Mouse (Mus musculus) lung, adult 2 months (tissue): Measurements from ENCODE around the gene Polr3c. TPM values are rescaled to one million over a fixed set of nuclear protein-coding genes. Genes with fewer than 3 reads are reported as not detected.

ENCODE experiments used
- DNase-seq: peaks from one replicate; pipeline ENCODE4 v3.0.0; 2022
- H3K4me1 ChIP-seq: fragments of 200-500 bp; 2 replicates; pipeline ENCODE4 v1.6.1; 2011; ENCODE audit warnings: low read length; ENCODE audit not compliant: control insufficient read depth, insufficient read depth
- H3K4me3 ChIP-seq: fragments of 200-500 bp; replicated peaks from 2 replicates; pipeline ENCODE3; 2011; ENCODE audit warnings: low read depth, mild to moderate bottlenecking, control low read depth, low read length; ENCODE audit errors: extremely low read depth
- CTCF ChIP-seq: fragments of 200-500 bp; IDR thresholded peaks from 2 replicates; pipeline ENCODE4 v1.5.1; 2011; ENCODE audit warnings: mild to moderate bottlenecking, low read length, control low read depth; ENCODE audit not compliant: insufficient read depth
- POLR2A ChIP-seq: fragments of 200-500 bp; IDR thresholded peaks from 2 replicates; pipeline ENCODE4 v1.6.1; 2011; ENCODE audit warnings: low read depth, mild to moderate bottlenecking, control low read depth, low read length, borderline replicate concordance; ENCODE audit errors: extremely low read depth
- WGBS: fragments of 180-500 bp; shearing (Covaris S2); methylation state at CpG from one replicate; pipeline ENCODE4 v1.1.7; 2018; 5-methylcytosine and 5-hydroxymethylcytosine counted together
- polyA plus RNA-seq: library from polyadenylated mRNA; depleted of rRNA; stranded (reverse); fragments of >200 nt; gene quantifications from 2 replicates; pipeline ENCODE4 v1.2.3, GENCODE M21; 2012

The Polr3c gene
- polyA plus RNA-seq, 1 experiment, result 29.8 TPM

GRCm38 (mm10) chr3:96737995-96738394, 10.6 kb upstream of the Polr3c start:
- no peak overlapping the region for H3K4me3 ChIP-seq
- WGBS, result 81% methylated on average over 1 of the region's 1 CpGs
- TF ChIP-seq POLR2A (no peak), CTCF (no peak)
- DNase-seq, result no peak
- H3K4me1 ChIP-seq, result peaks cover 12% of the 10 kb centered on the region

- WGBS, result 30% methylated on average over 1 of the region's 1 CpGs
- Histone ChIP-seq H3K4me1 (peaks cover 12% of the 10 kb centered on the region), H3K4me3 (no peak overlapping the region)
- DNase-seq, result no peak
- TF ChIP-seq CTCF, result no peak
- TF ChIP-seq POLR2A, result no peak
These were observed 9.7 kb upstream of the Polr3c start for GRCm38 (mm10) chr3:96737013-96737740.

- no peak for DNase-seq
These were observed 7.8 kb upstream of the Polr3c start for GRCm38 (mm10) chr3:96735200-96735599.

DNA sequence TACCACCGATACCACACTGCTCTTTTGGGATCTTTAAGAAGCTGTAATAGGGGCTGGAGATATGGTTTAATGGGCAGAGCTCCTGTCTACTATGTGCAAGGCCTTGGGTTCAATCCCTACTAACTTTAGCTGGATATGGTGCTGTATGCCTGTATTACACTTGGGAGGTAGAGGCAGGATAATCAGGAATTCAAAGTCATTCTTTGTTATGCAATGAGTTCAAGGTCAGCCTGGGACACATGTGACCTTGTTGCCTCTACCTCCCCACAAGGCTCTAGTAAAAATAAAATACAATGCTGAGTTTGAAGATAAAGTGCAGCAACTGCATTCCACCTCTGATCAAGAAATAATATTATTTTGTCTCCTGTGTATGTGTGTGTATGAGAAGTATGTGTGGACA, 6.6 kb upstream of the Polr3c start:
- no peak overlapping the region for H3K4me3 ChIP-seq
- 97% methylated on average over 1 of the region's 1 CpGs for WGBS
- DNase-seq, result no peak
- TF ChIP-seq POLR2A (no peak), CTCF (no peak)
- peaks cover 24% of the 10 kb centered on the region for H3K4me1 ChIP-seq

More at GRCm38 (mm10) chr3:96735200-96735599, 7.8 kb upstream of the Polr3c start:
- Histone ChIP-seq H3K4me1 (peaks cover 15% of the 10 kb centered on the region), H3K4me3 (no peak overlapping the region)
- WGBS, result 65% methylated on average over 2 of the region's 2 CpGs
- TF ChIP-seq POLR2A (no peak), CTCF (no peak)

GRCm38 (mm10) chr3:96730785-96731184, 3.4 kb upstream of the Polr3c start:
- H3K4me3 ChIP-seq, result no peak overlapping the region
- DNase-seq, result no peak
- TF ChIP-seq CTCF (no peak), POLR2A (no peak)
- peaks cover 19% of the 10 kb centered on the region for H3K4me1 ChIP-seq
- 65% methylated on average over 5 of the region's 5 CpGs for WGBS

- no peak for TF ChIP-seq POLR2A
- TF ChIP-seq CTCF, result no peak
- WGBS, result 35% methylated on average over 3 of the region's 3 CpGs
- Histone ChIP-seq H3K4me3 (no peak overlapping the region), H3K4me1 (peaks cover 19% of the 10 kb centered on the region)
- DNase-seq, result no peak
These were observed 2.0 kb upstream of the Polr3c start for GRCm38 (mm10) chr3:96729403-96729784.

- Histone ChIP-seq H3K4me1 (peaks cover 19% of the 10 kb centered on the region), H3K4me3 (peak overlapping the region; percentile 28)
- WGBS, result 27% methylated on average over 7 of the region's 7 CpGs
- TF ChIP-seq POLR2A, result no peak
- no peak for TF ChIP-seq CTCF
- no peak for DNase-seq
These were observed 1.4 kb upstream of the Polr3c start for GRCm38 (mm10) chr3:96728634-96729402.

DNA sequence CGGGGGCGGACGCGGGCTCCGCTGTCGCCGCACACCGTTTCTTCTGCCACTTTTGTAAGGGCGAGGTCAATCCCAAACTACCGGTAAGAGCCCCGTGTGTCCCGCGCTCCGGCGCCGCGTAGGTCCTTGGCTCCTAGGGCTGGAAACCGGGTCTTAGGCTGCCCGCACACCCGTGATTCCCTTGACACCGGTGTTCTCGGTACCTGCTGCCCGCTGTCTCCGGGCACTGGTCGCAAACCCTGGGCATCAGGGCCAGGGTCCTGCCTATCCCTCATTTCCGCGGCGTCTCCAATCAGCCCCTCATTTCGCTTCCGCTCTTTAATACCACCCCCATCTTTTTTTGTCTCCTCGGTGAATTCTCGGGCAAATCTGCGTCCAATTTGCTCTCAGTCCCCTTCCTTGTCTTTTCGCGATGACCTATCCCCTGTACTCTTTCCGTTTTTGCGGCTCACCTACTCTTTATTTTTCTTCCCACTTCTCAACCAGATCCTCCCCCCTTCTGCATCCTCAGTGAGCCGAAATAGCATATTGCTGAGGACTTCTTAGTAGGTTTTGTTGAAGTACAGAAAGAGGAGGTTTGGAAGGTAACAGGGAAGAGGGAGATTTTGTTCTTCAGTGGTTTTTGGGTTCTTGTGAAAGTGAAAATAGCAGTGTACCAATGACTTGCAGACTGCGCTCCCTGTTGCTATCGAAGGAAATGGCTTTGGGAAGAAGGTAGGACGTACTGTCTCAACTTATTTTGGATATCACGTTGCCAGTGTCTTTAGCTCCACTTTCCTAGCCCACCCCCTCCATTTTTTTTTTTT, 603 bp upstream of the Polr3c start:
- DNase-seq, result no peak
- Histone ChIP-seq H3K4me3 (peak overlapping the region; percentile 97), H3K4me1 (peaks cover 19% of the 10 kb centered on the region)
- peak; percentile 21; the same call in 1 of the 2 replicates for TF ChIP-seq POLR2A
- TF ChIP-seq CTCF, result no peak
- under 1% methylated on average over 42 of the region's 42 CpGs for WGBS

- peaks cover 5% of the 10 kb centered on the region for H3K4me1 ChIP-seq
- H3K4me3 ChIP-seq, result no peak overlapping the region
- TF ChIP-seq POLR2A (no peak), CTCF (peak; percentile 50)
- DNase-seq, result no peak
- 46% methylated on average over 14 of the region's 14 CpGs for WGBS
These were observed 8.3 kb downstream of the Polr3c start for GRCm38 (mm10) chr3:96719173-96719572.
